Mouse (Mus musculus): ENCODE data around the gene Zfp644. TPM values are rescaled to one million over a fixed set of nuclear protein-coding genes. Genes with fewer than 3 reads are reported as not detected.
A peak's percentile ranks its signal among the peaks of the same experiment; 100 is the strongest.

Gene Zfp644
- polyA plus RNA-seq, 1 experiment from 2014 or later, result 64.7 TPM

GRCm38 (mm10) chr5:106628369-106629149, 68.5 kb downstream of the Zfp644 start:
- H3K4me2 ChIP-seq (ENCODE audit: low read length), result no peak overlapping the region
- no peaks in the 10 kb centered on the region for H3K4me1 ChIP-seq (replicated peaks; ENCODE audit: insufficient read depth, low read length)
- WGBS, result 37% methylated on average over 8 of the region's 8 CpGs
- H3K27me3 ChIP-seq (ENCODE audit: insufficient read depth, low read length), result no peaks in the 10 kb centered on the region
- no peak for TF ChIP-seq CTCF (IDR thresholded peaks at IDR 0.05; ENCODE audit: low read depth)
- no peak overlapping the region for H3K27ac ChIP-seq
- no peak overlapping the region for H3K4me3 ChIP-seq (replicated peaks; ENCODE audit: low read depth, low read length)
- peaks cover 3% of the 10 kb centered on the region for H3K36me3 ChIP-seq (ENCODE audit: insufficient read depth, low read length)
- no peaks in the 10 kb centered on the region for H3K9me3 ChIP-seq (replicated peaks; ENCODE audit: low read length)
- ATAC-seq (replicated peaks; ENCODE audit: low FRiP score, low read depth) (peak; percentile 82; the same call in 1 of the 2 replicates), DNase-seq (ENCODE audit: low spot score) (peak; percentile 8)
- no peak overlapping the region for H3K9ac ChIP-seq (ENCODE audit: low read depth, low read length)

DNA sequence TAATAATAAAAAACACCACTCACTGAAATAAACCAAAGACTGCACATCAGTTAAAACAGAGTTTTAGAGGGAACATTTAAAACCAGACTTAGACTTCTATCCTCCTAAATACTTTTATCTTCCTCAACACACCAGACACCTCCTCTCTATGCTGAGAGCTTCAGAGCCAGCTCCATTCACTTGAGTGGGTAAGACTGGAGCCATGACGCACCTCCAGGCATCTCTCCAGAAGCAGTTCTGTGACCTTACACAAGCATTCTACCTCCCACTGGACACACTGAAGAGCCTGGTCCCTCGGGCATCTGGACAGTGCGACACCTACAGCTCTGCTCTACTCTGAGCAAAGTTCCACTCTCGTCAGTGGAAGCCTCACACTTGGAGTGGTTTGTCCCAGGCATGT, 73.8 kb downstream of the Zfp644 start:
- H3K36me3 ChIP-seq (ENCODE audit: insufficient read depth, low read length), result peaks cover 10% of the 10 kb centered on the region
- WGBS, result 90% methylated on average over 4 of the region's 4 CpGs

GRCm38 (mm10) chr5:106622193-106622592, 74.9 kb downstream of the Zfp644 start:
- no peaks in the 10 kb centered on the region for H3K9me3 ChIP-seq (replicated peaks; ENCODE audit: low read length)
- peaks cover 10% of the 10 kb centered on the region for H3K36me3 ChIP-seq (ENCODE audit: insufficient read depth, low read length)
- 89% methylated on average over 5 of the region's 5 CpGs for WGBS
- no peak for ATAC-seq (replicated peaks; ENCODE audit: low FRiP score, low read depth)
- no peaks in the 10 kb centered on the region; the same call in 1 of the 2 replicates for H3K4me1 ChIP-seq (replicated peaks; ENCODE audit: insufficient read depth, low read length)
- no peak overlapping the region for H3K9ac ChIP-seq (ENCODE audit: low read depth, low read length)
- no peak overlapping the region for H3K27ac ChIP-seq
- no peak overlapping the region for H3K4me2 ChIP-seq (ENCODE audit: low read length)
- no peak for DNase-seq (ENCODE audit: low spot score)
- TF ChIP-seq CTCF (IDR thresholded peaks at IDR 0.05; ENCODE audit: low read depth), result no peak
- no peak overlapping the region for H3K4me3 ChIP-seq (replicated peaks; ENCODE audit: low read depth, low read length)
- no peaks in the 10 kb centered on the region for H3K27me3 ChIP-seq (ENCODE audit: insufficient read depth, low read length)

More for the DNA sequence above, 73.8 kb downstream of the Zfp644 start:
- H3K4me3 ChIP-seq (replicated peaks; ENCODE audit: low read depth, low read length), result no peak overlapping the region
- no peaks in the 10 kb centered on the region for H3K9me3 ChIP-seq (replicated peaks; ENCODE audit: low read length)
- DNase-seq (ENCODE audit: low spot score) (no peak), ATAC-seq (replicated peaks; ENCODE audit: low FRiP score, low read depth) (no peak)
- TF ChIP-seq CTCF (IDR thresholded peaks at IDR 0.05; ENCODE audit: low read depth), result no peak
- H3K27me3 ChIP-seq (ENCODE audit: insufficient read depth, low read length), result no peaks in the 10 kb centered on the region
- no peak overlapping the region for H3K4me2 ChIP-seq (ENCODE audit: low read length)
- no peak overlapping the region for H3K27ac ChIP-seq
- H3K9ac ChIP-seq (ENCODE audit: low read depth, low read length), result no peak overlapping the region
- H3K4me1 ChIP-seq (replicated peaks; ENCODE audit: insufficient read depth, low read length), result no peaks in the 10 kb centered on the region; the same call in 1 of the 2 replicates

- TF ChIP-seq CTCF (IDR thresholded peaks at IDR 0.05; ENCODE audit: low read depth), result no peak
- Histone ChIP-seq H3K9me3 (replicated peaks; ENCODE audit: low read length) (no peaks in the 10 kb centered on the region), H3K4me3 (replicated peaks; ENCODE audit: low read depth, low read length) (no peak overlapping the region), H3K27ac (no peak overlapping the region), H3K9ac (ENCODE audit: low read depth, low read length) (no peak overlapping the region), H3K4me1 (replicated peaks; ENCODE audit: insufficient read depth, low read length) (no peaks in the 10 kb centered on the region; the same call in 1 of the 2 replicates), H3K4me2 (ENCODE audit: low read length) (no peak overlapping the region), H3K36me3 (ENCODE audit: insufficient read depth, low read length) (peaks cover 10% of the 10 kb centered on the region), H3K27me3 (ENCODE audit: insufficient read depth, low read length) (no peaks in the 10 kb centered on the region)
- DNase-seq (ENCODE audit: low spot score) (no peak), ATAC-seq (replicated peaks; ENCODE audit: low FRiP score, low read depth) (no peak)
- 87% methylated on average over 6 of the region's 6 CpGs for WGBS
Observed at GRCm38 (mm10) chr5:106620446-106620845, 76.6 kb downstream of the Zfp644 start.

- DNase-seq (ENCODE audit: low spot score) (no peak), ATAC-seq (replicated peaks; ENCODE audit: low FRiP score, low read depth) (no peak)
- Histone ChIP-seq H3K36me3 (ENCODE audit: insufficient read depth, low read length) (0 out of 2 replicates have a peak, but pooled peaks cover 4% of the 10 kb centered on the region), H3K27ac (no peak overlapping the region), H3K4me2 (ENCODE audit: low read length) (no peak overlapping the region), H3K9me3 (replicated peaks; ENCODE audit: low read length) (no peaks in the 10 kb centered on the region), H3K4me3 (replicated peaks; ENCODE audit: low read depth, low read length) (no peak overlapping the region), H3K4me1 (replicated peaks; ENCODE audit: insufficient read depth, low read length) (no peaks in the 10 kb centered on the region), H3K9ac (ENCODE audit: low read depth, low read length) (no peak overlapping the region), H3K27me3 (ENCODE audit: insufficient read depth, low read length) (no peaks in the 10 kb centered on the region)
- WGBS, result 89% methylated on average over 2 of the region's 2 CpGs
- TF ChIP-seq CTCF (IDR thresholded peaks at IDR 0.05; ENCODE audit: low read depth), result no peak
Observed at GRCm38 (mm10) chr5:106615006-106615405, 82.1 kb downstream of the Zfp644 start.

GRCm38 (mm10) chr5:106614570-106614969, 82.5 kb downstream of the Zfp644 start:
- no peaks in the 10 kb centered on the region for H3K4me1 ChIP-seq (replicated peaks; ENCODE audit: insufficient read depth, low read length)
- H3K4me2 ChIP-seq (ENCODE audit: low read length), result no peak overlapping the region
- 65% methylated on average over 7 of the region's 7 CpGs for WGBS
- no peak overlapping the region for H3K27ac ChIP-seq
- no peak for ATAC-seq (replicated peaks; ENCODE audit: low FRiP score, low read depth)
- H3K9me3 ChIP-seq (replicated peaks; ENCODE audit: low read length), result no peaks in the 10 kb centered on the region
- no peak overlapping the region for H3K9ac ChIP-seq (ENCODE audit: low read depth, low read length)
- no peak for TF ChIP-seq CTCF (IDR thresholded peaks at IDR 0.05; ENCODE audit: low read depth)
- no peak overlapping the region for H3K4me3 ChIP-seq (replicated peaks; ENCODE audit: low read depth, low read length)
- 0 out of 2 replicates have a peak, but pooled peaks cover 4% of the 10 kb centered on the region for H3K36me3 ChIP-seq (ENCODE audit: insufficient read depth, low read length)
- no peaks in the 10 kb centered on the region for H3K27me3 ChIP-seq (ENCODE audit: insufficient read depth, low read length)
- DNase-seq (ENCODE audit: low spot score), result no peak

All from kidney, postnatal 0 days (tissue).